Mouse (Mus musculus) CD4-positive, CD25-positive, alpha-beta regulatory T cell, adult 4 months (primary cell): ENCODE results near the gene Zfp180. TPM values are rescaled to one million over a fixed set of nuclear protein-coding genes. Genes with fewer than 3 reads are reported as not detected.

ENCODE experiments used
- polyA plus RNA-seq, 2 experiments: library from polyadenylated mRNA; unstranded; fragments of 100-300 nt; shearing (Covaris generic); gene quantifications; one replicate each; pipeline ENCODE4 v1.2.1; 2017

Zfp180 gene
- polyA plus RNA-seq, 2 experiments from 2014 or later = 21.5 to 23.8 TPM

Other genes with a start within 250 kb of the Zfp180 start
- not detected for gene Vmn1r176, start 244.6 kb upstream of the Zfp180 start, polyA plus RNA-seq
- gene Vmn1r177, start 215.5 kb upstream of the Zfp180 start, polyA plus RNA-seq = not detected
- not detected for gene Vmn1r178, start 189.9 kb upstream of the Zfp180 start, polyA plus RNA-seq
- under 1 TPM in 1 of 2 experiments, not detected in 1; 0.12 TPM for gene Vmn1r179, start 154.9 kb upstream of the Zfp180 start, polyA plus RNA-seq
- gene Vmn1r180, start 131.3 kb upstream of the Zfp180 start, polyA plus RNA-seq = not detected
- not detected for gene Vmn1r181, start 107.3 kb upstream of the Zfp180 start, polyA plus RNA-seq
- not detected for gene V1rd19, start 80.2 kb upstream of the Zfp180 start, polyA plus RNA-seq
- under 1 TPM in 1 of 2 experiments, not detected in 1; 0.05 TPM for gene Vmn1r183, start 28.7 kb upstream of the Zfp180 start, polyA plus RNA-seq
- 1 to 10 TPM; 1.3 to 2.4 TPM for gene Zfp112, start 30.4 kb downstream of the Zfp180 start, polyA plus RNA-seq
- gene Zfp235, start 52.2 kb downstream of the Zfp180 start, polyA plus RNA-seq = 10 to 100 TPM; 13.8 to 21.0 TPM
- gene Zfp114, start 93.1 kb downstream of the Zfp180 start, polyA plus RNA-seq = 1 to 10 TPM in 1 of 2 experiments, under 1 TPM in 1; 0.73 to 1.8 TPM
- gene Zfp111, start 129.5 kb downstream of the Zfp180 start, polyA plus RNA-seq = 1 to 10 TPM in 1 of 2 experiments, under 1 TPM in 1; 0.61 to 1.3 TPM
- gene Zfp109, start 155.6 kb downstream of the Zfp180 start, polyA plus RNA-seq = 1 to 10 TPM; 2.2 to 3.7 TPM
- gene Zfp108, start 172.9 kb downstream of the Zfp180 start, polyA plus RNA-seq = under 1 TPM in 1 of 2 experiments, not detected in 1; 0.70 TPM
- gene Zfp93, start 188.5 kb downstream of the Zfp180 start, polyA plus RNA-seq = 1 to 10 TPM; 2.5 to 2.9 TPM
- 10 to 100 TPM; 19.4 to 27.8 TPM for gene Zfp61, start 219.3 kb downstream of the Zfp180 start, polyA plus RNA-seq
- 10 to 100 TPM; 10.6 to 13.8 TPM for gene Zfp94, start 234.7 kb downstream of the Zfp180 start, polyA plus RNA-seq